Mouse (Mus musculus) liver, embryonic 15.5 days (tissue): ENCODE measurements around the gene Zfp523. TPM values are rescaled to one million over a fixed set of nuclear protein-coding genes. Genes with fewer than 3 reads are reported as not detected.

Experiments
- ATAC-seq: fragments of 200-750 bp; cut with Nextera tagmentation; 2 replicates; pipeline ENCODE4 v1.8.0; 2017; ENCODE audit warnings: moderate number of reproducible peaks, mild to moderate bottlenecking, moderate library complexity; ENCODE audit not compliant: insufficient read depth
- H3K27ac ChIP-seq: fragments of 300-500 bp; sonication (generic); replicated peaks from 2 replicates; pipeline ENCODE4 v1.5.1; 2015; ENCODE audit warnings: mild to moderate bottlenecking, inconsistent platforms
- H3K27me3 ChIP-seq: fragments of 300-500 bp; sonication (generic); 2 replicates; pipeline ENCODE4 v1.6.1; 2015; ENCODE audit warnings: mild to moderate bottlenecking, inconsistent platforms
- H3K36me3 ChIP-seq: fragments of 300-500 bp; sonication (generic); replicated peaks from 2 replicates; pipeline ENCODE4 v1.6.1; 2015; ENCODE audit warnings: moderate library complexity, mild to moderate bottlenecking, inconsistent platforms
- H3K4me1 ChIP-seq: fragments of 300-500 bp; sonication (generic); replicated peaks from 2 replicates; pipeline ENCODE4 v1.6.1; 2015; ENCODE audit warnings: inconsistent platforms
- H3K4me2 ChIP-seq: fragments of 300-500 bp; sonication (generic); 2 replicates; pipeline ENCODE4 v1.6.1; 2015; ENCODE audit warnings: moderate library complexity, mild to moderate bottlenecking, inconsistent platforms
- H3K4me3 ChIP-seq: fragments of 300-500 bp; sonication (generic); replicated peaks from 2 replicates; pipeline ENCODE4 v1.5.1; 2015; ENCODE audit warnings: mild to moderate bottlenecking, inconsistent platforms
- H3K9ac ChIP-seq: fragments of 300-500 bp; sonication (generic); 2 replicates; pipeline ENCODE4 v1.6.1; 2015; ENCODE audit warnings: moderate library complexity, mild to moderate bottlenecking, inconsistent platforms
- H3K9me3 ChIP-seq: fragments of 300-500 bp; sonication (generic); replicated peaks from 2 replicates; pipeline ENCODE4 v1.6.1; 2016; ENCODE audit warnings: inconsistent platforms
- WGBS: fragments of 180-500 bp; shearing (Covaris S2); methylation state at CpG from one replicate; pipeline ENCODE4 v1.1.7; 2015; ENCODE audit warnings: mixed read lengths; ENCODE audit not compliant: insufficient replicate concordance; 5-methylcytosine and 5-hydroxymethylcytosine counted together
- polyA plus RNA-seq: library from polyadenylated mRNA; unstranded; fragments of >200 nt; fragmentation: Nextera tagmentation; extraction: Ambion mirVana; gene quantifications from 2 replicates; pipeline ENCODE4 v1.2.1, GENCODE M21; 2015

The Zfp523 gene
- polyA plus RNA-seq, result 5.8 and 6.4 TPM in 2 replicates

DNA sequence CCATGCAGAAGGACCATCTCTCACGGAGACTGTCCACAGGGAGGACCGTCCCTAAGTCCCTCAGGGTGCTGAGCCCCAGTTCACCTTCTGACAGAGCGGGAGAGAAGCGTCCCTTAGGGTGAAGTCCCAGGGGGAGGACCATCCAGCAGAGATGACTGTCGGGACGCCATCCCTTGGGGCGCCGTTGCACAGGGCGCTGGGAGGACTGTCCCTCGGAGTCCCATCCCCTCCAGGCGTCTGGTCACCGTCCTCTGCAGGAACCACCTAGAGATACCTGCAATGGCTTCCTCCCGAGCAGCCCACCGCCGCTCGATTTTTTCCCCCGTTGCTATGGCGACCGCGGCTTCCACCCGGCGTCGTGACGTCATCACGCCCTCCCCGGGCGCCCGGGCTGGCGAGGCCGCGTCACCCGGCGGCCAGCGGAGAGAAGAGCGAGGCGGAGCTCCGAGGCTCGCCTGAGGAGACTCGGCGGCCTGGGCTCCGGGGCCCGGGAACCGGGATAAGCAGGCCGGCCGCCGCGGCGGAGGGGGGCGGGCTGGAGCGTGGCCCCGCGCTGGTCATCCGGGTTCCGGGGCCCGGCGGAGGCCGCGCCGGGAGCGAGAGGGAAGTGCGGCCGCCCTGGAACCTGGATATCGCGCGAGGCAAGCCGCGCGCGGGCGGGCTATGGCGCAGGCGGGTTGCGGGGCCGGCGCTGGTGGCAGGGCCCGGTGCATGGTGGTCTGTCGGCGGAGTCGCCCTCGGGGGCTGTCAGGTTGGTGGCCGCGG lies at the start of gene Zfp523:
Gene Zfp523 (plus strand): TSS at position 355 of the 765 bp plus-strand sequence.
- H3K9ac ChIP-seq, result peak within 1 kb of the TSS; percentile 75
- peak within 1 kb of the TSS; percentile 79 for H3K27ac ChIP-seq
- peak within 1 kb of the TSS; percentile 90 for H3K4me2 ChIP-seq
- peak; percentile 80 for ATAC-seq
- H3K4me1 ChIP-seq, result peaks cover 51% of the 10 kb centered on the region
- H3K36me3 ChIP-seq, result no peaks in the 10 kb centered on the region
- WGBS, result under 1% methylated on average over 82 of the region's 82 CpGs
- H3K4me3 ChIP-seq, result peak within 1 kb of the TSS; percentile 74
- H3K27me3 ChIP-seq, result 0 out of 2 replicates have a peak, but pooled peaks cover 5% of the 10 kb centered on the region
- H3K9me3 ChIP-seq, result no peaks in the 10 kb centered on the region

DNA sequence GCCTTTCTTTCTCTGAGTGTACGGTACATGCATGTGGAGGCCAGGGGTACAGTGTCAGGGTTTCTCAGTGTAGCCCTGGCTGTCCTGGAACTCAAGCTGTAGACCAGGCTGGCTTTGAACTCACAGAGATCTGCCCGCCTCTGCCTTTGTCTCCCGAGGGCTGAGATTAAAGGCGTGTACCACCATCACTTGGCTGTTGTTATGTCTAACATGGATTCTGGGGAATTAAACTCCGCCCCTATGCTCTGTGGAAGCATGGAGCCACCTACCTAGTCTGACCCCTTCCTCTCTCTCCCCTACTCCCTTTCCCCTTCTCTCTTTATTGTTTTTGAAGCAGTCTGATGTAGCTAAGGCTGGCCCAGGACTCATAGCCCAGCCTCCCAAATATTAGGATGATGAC lies 47.1 kb upstream of the Zfp523 start:
- Histone ChIP-seq H3K36me3 (no peaks in the 10 kb centered on the region), H3K9me3 (no peaks in the 10 kb centered on the region), H3K27ac (no peak overlapping the region), H3K27me3 (peaks cover 13% of the 10 kb centered on the region), H3K4me1 (no peaks in the 10 kb centered on the region), H3K4me3 (no peak overlapping the region), H3K4me2 (no peak overlapping the region), H3K9ac (no peak overlapping the region)
- WGBS, result 60% methylated on average over 5 of the region's 5 CpGs
- no peak for ATAC-seq

DNA sequence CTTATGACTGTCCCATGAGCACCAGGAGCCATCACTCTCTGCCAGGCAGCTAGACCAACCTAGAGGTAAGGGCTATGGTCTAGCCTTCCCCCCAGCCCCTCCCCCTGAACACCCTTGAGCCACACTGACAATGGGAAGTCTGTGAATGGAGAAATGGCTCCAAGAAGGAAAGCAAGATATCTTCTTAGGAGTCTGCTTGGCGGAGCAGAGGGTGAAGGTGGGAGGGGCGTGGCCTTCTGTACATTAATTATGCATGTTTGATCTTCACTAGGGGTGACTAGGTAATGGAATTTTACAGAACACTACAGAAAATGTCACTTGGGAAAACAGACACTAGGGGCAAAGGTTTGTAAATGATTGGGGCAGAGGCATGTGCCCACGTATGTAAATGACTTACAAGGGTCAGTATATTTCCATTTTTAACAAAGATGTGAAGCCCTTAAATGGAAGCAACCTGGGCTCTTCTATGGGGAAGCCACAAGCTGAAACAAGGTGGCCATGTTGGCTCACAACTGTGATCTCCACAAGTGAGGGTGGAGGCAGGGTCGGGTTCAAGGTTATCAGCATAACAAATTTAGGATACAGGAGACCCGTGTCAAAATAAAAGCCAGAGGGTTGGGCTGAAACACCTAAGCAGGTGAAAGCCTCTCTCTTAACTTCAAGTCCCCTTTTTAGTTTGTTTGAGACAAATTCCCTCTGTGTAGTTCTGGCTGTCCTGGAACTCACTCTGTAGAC lies 46.4 kb upstream of the Zfp523 start:
- Histone ChIP-seq H3K9me3 (no peaks in the 10 kb centered on the region), H3K4me1 (no peaks in the 10 kb centered on the region), H3K36me3 (no peaks in the 10 kb centered on the region), H3K4me3 (no peak overlapping the region), H3K27me3 (peaks cover 13% of the 10 kb centered on the region), H3K4me2 (no peak overlapping the region), H3K27ac (no peak overlapping the region), H3K9ac (no peak overlapping the region)
- 45% methylated on average over 5 of the region's 5 CpGs for WGBS
- ATAC-seq, result no peak

DNA sequence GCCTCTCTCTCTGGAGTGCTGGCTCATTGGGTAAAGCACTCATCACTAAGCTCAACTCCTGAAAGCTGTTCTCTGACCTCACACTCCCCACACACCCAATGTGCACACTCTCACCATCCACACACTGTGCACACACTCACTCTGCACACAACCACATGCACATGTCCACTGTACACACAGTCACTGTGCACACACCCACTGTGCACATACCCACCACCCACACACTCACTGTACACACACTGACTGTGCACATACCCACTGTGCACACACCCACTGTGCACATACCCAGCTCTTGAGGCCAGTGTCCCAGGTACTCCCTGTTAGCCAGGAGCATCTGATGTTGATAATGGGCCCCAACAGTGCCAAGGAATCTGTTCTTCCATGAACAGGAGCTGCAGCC lies 45.8 kb upstream of the Zfp523 start:
- H3K36me3 ChIP-seq, result no peaks in the 10 kb centered on the region
- H3K9ac ChIP-seq, result no peak overlapping the region

DNA sequence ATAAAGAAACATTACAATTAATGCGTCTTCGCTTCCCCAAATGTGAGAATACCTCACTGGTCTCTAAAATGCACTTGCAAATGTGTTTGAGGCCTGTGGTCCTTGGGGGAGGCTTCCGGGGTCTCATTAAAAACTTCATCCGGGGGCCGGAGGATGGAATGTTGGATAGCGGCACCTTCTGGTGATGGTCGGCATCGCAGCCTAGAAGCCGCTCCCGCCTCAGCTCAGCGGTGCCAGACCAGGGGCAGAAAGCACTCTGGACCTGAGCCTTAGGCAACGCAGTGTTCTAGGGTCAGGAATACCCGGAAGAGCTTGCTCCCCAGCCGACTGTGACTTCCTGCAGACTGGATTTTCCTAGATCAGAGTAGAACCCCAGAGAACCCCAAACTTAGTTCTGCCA lies 43.7 kb upstream of the Zfp523 start:
- Histone ChIP-seq H3K4me2 (no peak overlapping the region), H3K27me3 (peaks cover 24% of the 10 kb centered on the region), H3K27ac (no peak overlapping the region), H3K9ac (no peak overlapping the region), H3K9me3 (no peaks in the 10 kb centered on the region), H3K4me3 (no peak overlapping the region), H3K36me3 (no peaks in the 10 kb centered on the region), H3K4me1 (no peaks in the 10 kb centered on the region)
- WGBS, result 6% methylated on average over 14 of the region's 14 CpGs
- ATAC-seq, result no peak

More for the DNA sequence above, 45.8 kb upstream of the Zfp523 start:
- Histone ChIP-seq H3K9me3 (no peaks in the 10 kb centered on the region), H3K4me2 (no peak overlapping the region), H3K27ac (no peak overlapping the region), H3K27me3 (peaks cover 14% of the 10 kb centered on the region), H3K4me3 (no peak overlapping the region), H3K4me1 (no peaks in the 10 kb centered on the region)
- no peak for ATAC-seq

DNA sequence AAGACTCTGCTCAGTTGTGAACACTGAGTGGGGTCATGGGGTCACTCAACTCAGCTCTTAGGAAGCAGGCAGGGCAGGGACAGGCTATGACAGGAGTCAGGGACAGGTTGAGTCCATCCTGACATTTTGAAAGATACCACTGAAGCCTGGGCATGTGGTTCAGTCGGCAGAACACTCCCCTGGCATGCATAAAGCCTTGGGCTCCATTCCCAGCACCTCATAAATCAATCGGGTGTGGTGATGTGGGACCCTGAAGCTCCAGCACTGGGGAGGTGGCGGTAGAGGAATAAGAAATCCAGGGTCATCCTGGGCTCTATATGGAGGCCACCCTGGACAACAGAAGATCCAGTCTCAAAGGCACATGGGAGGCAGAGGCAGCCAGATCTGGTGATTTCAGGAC lies 41.4 kb upstream of the Zfp523 start:
- H3K27ac ChIP-seq, result no peak overlapping the region
- no peaks in the 10 kb centered on the region for H3K9me3 ChIP-seq
- peaks cover 45% of the 10 kb centered on the region for H3K27me3 ChIP-seq
- H3K36me3 ChIP-seq, result no peaks in the 10 kb centered on the region
- no peak overlapping the region for H3K4me3 ChIP-seq
- H3K4me2 ChIP-seq, result no peak overlapping the region
- ATAC-seq, result no peak
- H3K4me1 ChIP-seq, result no peaks in the 10 kb centered on the region
- H3K9ac ChIP-seq, result no peak overlapping the region
- 50% methylated on average over 3 of the region's 3 CpGs for WGBS

DNA sequence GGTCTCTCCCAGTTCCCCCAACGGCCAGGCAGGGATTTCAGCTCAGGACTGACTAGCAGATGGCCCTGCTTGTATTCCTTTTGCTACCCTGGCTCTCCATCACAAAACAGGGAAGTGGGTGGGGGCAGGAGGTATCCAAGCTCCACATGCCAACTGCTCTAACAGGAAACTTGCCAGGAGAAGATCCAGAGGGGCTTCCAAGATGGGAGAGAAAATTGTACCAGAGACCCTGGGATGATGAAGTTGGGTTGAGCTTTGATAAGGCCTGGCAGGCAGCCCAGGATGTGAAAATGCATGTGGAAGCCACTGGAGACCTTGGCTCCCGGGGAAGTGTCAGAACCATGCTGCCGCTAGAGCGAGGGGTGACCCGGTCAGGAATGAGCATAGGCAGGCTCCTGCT lies 40.7 kb upstream of the Zfp523 start:
- Histone ChIP-seq H3K9me3 (no peaks in the 10 kb centered on the region), H3K36me3 (no peaks in the 10 kb centered on the region), H3K27ac (no peak overlapping the region), H3K4me1 (no peaks in the 10 kb centered on the region), H3K4me3 (no peak overlapping the region), H3K9ac (no peak overlapping the region), H3K27me3 (peaks cover 53% of the 10 kb centered on the region), H3K4me2 (no peak overlapping the region)
- 41% methylated on average over 5 of the region's 5 CpGs for WGBS
- ATAC-seq, result no peak

DNA sequence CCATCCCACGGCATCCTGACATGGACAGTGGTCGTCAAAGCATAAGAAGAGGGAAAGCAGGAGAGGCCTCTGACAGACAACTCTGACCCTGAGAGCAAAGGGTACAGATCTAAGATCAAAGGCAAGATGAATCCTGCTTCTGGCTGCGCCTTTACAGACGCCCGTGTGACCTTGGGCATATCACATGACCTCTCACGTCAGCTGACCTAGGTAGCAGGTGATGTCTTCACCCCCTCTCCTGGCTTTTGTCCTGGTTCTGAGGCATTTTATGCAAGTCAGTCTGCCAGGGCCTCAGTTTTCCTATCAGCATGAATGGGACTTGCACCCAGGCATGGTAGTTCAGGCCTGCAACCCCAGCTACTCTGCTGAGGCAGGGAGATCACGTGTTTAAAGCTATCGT lies 38.9 kb upstream of the Zfp523 start:
- 66% methylated on average over 8 of the region's 8 CpGs for WGBS
- Histone ChIP-seq H3K4me3 (no peak overlapping the region), H3K36me3 (no peaks in the 10 kb centered on the region), H3K4me2 (no peak overlapping the region), H3K9ac (no peak overlapping the region), H3K9me3 (no peaks in the 10 kb centered on the region), H3K27me3 (peaks cover 69% of the 10 kb centered on the region), H3K27ac (no peak overlapping the region), H3K4me1 (peaks cover 13% of the 10 kb centered on the region)
- ATAC-seq, result no peak

DNA sequence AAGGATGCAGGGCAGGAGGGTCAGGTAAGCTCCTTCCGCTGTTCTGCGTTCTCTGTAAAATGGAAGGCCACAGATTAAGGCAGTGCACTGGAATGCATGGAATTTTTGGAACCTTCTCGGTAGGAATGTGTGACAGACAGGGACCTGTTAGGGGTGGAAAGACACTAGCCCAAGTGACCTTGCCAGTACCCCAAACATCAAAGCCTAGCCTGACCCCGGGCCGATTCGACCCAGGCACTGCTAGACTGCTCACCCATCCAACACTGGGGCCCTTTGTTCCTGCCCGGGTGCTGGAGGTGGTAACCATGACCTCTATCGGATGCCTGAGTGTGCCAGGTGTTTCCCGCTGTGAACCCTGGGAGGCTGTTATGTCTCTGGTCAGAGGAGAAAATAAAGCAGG lies 38.2 kb upstream of the Zfp523 start:
- WGBS, result 67% methylated on average over 9 of the region's 9 CpGs
- Histone ChIP-seq H3K27me3 (peaks cover 70% of the 10 kb centered on the region), H3K9me3 (no peaks in the 10 kb centered on the region)

DNA sequence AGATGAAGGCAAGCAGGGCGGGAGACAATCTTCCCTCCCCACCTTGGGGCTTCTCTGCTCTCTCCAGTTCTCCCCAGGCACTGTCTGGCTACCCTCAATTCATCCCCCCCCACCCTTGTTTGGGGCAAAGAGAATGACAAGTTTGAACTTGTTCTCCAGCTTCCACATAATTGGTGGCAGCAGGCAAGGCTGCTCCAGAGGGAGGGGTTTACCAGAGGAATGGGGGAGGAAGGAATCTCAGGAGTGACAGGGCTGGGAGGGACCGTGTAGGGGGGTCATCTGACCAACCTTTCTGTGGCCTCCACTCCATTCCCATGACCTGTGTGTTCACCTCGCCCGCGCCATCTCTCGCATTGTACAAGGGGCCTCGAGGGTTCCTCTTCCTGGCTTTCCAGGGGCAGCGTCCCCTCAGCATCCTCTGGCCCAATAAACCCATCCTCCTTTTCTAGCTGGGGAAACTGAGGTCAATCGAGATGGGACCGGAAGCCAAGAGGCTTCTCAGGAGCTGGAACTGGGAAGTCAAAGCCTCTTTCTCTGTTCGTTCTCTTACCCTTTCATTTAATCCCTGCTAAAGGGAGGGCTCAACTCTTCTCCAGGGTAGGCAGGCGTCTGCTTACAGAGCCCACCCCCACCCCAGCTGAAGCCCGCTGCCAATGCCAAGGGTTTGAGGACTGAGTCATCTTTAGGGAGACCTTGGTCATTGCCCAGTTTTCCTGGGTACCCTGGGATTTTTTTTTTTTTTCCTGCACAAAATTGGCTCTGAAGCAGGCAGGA lies 36.3 kb upstream of the Zfp523 start:
- Histone ChIP-seq H3K4me2 (no peak overlapping the region), H3K9me3 (no peaks in the 10 kb centered on the region), H3K36me3 (no peaks in the 10 kb centered on the region), H3K4me3 (no peak overlapping the region), H3K27me3 (peaks cover 83% of the 10 kb centered on the region), H3K27ac (no peak overlapping the region), H3K4me1 (peaks cover 24% of the 10 kb centered on the region), H3K9ac (no peak overlapping the region)
- 12% methylated on average over 13 of the region's 13 CpGs for WGBS
- no peak for ATAC-seq

More for the DNA sequence above, 38.2 kb upstream of the Zfp523 start:
- Histone ChIP-seq H3K4me3 (no peak overlapping the region), H3K9ac (no peak overlapping the region), H3K27ac (no peak overlapping the region), H3K4me2 (no peak overlapping the region), H3K36me3 (no peaks in the 10 kb centered on the region), H3K4me1 (peaks cover 18% of the 10 kb centered on the region)
- ATAC-seq, result no peak

DNA sequence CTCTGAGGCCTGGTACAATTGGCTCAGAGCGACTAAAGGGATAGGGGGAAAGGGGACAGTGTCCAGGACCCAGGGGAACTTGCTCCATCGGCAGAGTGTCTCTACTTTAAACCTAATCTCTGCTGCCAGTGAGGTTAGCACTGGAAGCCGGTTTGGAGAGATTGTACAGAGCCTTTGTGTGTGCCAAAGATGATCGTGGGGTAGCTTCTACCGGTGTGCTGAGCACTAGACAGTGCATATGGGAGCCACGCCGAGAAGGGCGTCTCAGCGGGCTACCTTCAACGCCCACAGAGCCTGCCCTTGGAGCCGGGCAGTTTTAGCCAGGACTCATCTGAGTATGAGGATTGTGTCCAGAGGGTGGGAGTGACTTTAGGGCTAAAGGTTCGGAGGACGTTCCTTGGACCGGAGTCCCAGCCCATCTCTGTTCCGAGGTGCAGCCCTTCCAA lies 35.7 kb upstream of the Zfp523 start:
- Histone ChIP-seq H3K27ac (no peak overlapping the region), H3K36me3 (no peaks in the 10 kb centered on the region), H3K4me1 (peaks cover 24% of the 10 kb centered on the region), H3K4me2 (peak overlapping the region; percentile 76), H3K27me3 (peaks cover 87% of the 10 kb centered on the region), H3K9me3 (no peaks in the 10 kb centered on the region), H3K9ac (no peak overlapping the region), H3K4me3 (peak overlapping the region; percentile 45)
- 2% methylated on average over 15 of the region's 15 CpGs for whole genome bisulfite sequencing
- no peak for ATAC-seq
